In genomic region chr5:36597653-36598052, GRCm38 (mm10) we compare ENCODE assay signal across 8 mouse cellular contexts. TPM values are rescaled to one million over a fixed set of nuclear protein-coding genes. Genes with fewer than 3 reads are reported as not detected.
DNase-seq lines count a peak whose midpoint lies in the region; ATAC-seq and TF ChIP-seq lines count a peak whose summit lies in the region.

No protein-coding gene starts in this region.

- ATAC-seq in hindbrain, embryonic 14.5 days (ENCODE audit: low FRiP score) = no peak

- H3K79me2 ChIP-seq in CH12.LX (replicated peaks; ENCODE audit: control insufficient read depth, extremely low read depth, insufficient read depth, poor library complexity, severe bottlenecking) = no peaks in the 10 kb centered on the region

- TF ChIP-seq EP300 in CH12.LX (IDR thresholded peaks at IDR 0.05; ENCODE audit: low read length) = no peak

- peaks cover 4% of the 10 kb centered on the region; the same call in 1 of the 2 replicates for H3K4me1 ChIP-seq in hindbrain, embryonic 10.5 days (replicated peaks)
- H3K4me1 ChIP-seq in hindbrain, embryonic 14.5 days (replicated peaks; ENCODE audit: control insufficient read depth, insufficient read depth, low read length) = no peaks in the 10 kb centered on the region
- peaks cover 0 to 17% of the 10 kb centered on the region in 2 experiments; a peak in 2 of 4 replicates for H3K4me1 ChIP-seq in CH12.LX (ENCODE audit: control insufficient read depth in 1 of 2, insufficient read depth in 2 of 2)

- TF ChIP-seq POLR2A in CH12.LX (IDR thresholded peaks at IDR 0.05; ENCODE audit: low read depth, low read length) = no peak

- peak; percentile 18 for TF ChIP-seq RAD21 in CH12.LX (IDR thresholded peaks at IDR 0.05; ENCODE audit: low read depth, low read length)

- in situ Hi-C loops in CH12.LX (cut with MboI; ENCODE audit: low pct_ligation_motif_present, low pct_unique_long_range_greater_than_20kb, low sequenced_read_pairs) = no loop called here

- H3K27ac ChIP-seq in hindbrain, embryonic 10.5 days = no peak overlapping the region
- H3K27ac ChIP-seq in hindbrain, embryonic 14.5 days = no peak overlapping the region
- no peak overlapping the region for H3K27ac ChIP-seq in CH12.LX (ENCODE audit: insufficient read depth, low read depth)

- H3K36me3 ChIP-seq in hindbrain, embryonic 10.5 days = peaks cover 44% of the 10 kb centered on the region
- H3K36me3 ChIP-seq in hindbrain, embryonic 14.5 days (replicated peaks; ENCODE audit: control insufficient read depth, insufficient read depth) = peaks cover 39% of the 10 kb centered on the region
- peaks cover 19 to 43% of the 10 kb centered on the region in 2 experiments for H3K36me3 ChIP-seq in CH12.LX (replicated peaks in 1 of 2; ENCODE audit: control insufficient read depth in 1 of 2, insufficient read depth in 1 of 2, low read length in 1 of 2)

- H3K9ac ChIP-seq in hindbrain, embryonic 14.5 days = no peak overlapping the region
- no peak overlapping the region for H3K9ac ChIP-seq in CH12.LX (ENCODE audit: insufficient read depth, low read depth)

- peak in 1 of 2 experiments; percentile 57; a peak in 2 of 4 replicates for TF ChIP-seq CTCF in CH12.LX (conservative IDR thresholded peaks at IDR 0.05 in 1 of 2, IDR thresholded peaks at IDR 0.05 in 1 of 2; ENCODE audit: low read depth in 2 of 2, low read length in 2 of 2)

- DNase-seq in hindbrain, embryonic 10.5 days (ENCODE audit: low spot score) = peak; percentile 15
- DNase-seq in hindbrain, embryonic 14.5 days (ENCODE audit: low spot score) = no peak
- DNase-seq in CH12.LX (ENCODE audit: extremely low read depth) (no peak), MN1 (ENCODE audit: low spot score) (peak; percentile 68), liver (peak; percentile 33)
- DNase-seq in thymus, postnatal 25 days = no peak
- no peak for DNase-seq in left cerebral cortex, postnatal 14 days (ENCODE audit: low spot score in 2 of 2)
- DNase-seq in layer of hippocampus, postnatal 36 days = no peak

- H3K27me3 ChIP-seq in hindbrain, embryonic 10.5 days (ENCODE audit: insufficient read depth, poor library complexity, severe bottlenecking) = no peaks in the 10 kb centered on the region
- H3K27me3 ChIP-seq in hindbrain, embryonic 14.5 days (ENCODE audit: control insufficient read depth, insufficient read depth, low read length) = no peaks in the 10 kb centered on the region
- no peaks in the 10 kb centered on the region for H3K27me3 ChIP-seq in CH12.LX (replicated peaks)

- H3K9me3 ChIP-seq in hindbrain, embryonic 10.5 days = no peaks in the 10 kb centered on the region
- no peaks in the 10 kb centered on the region for H3K9me3 ChIP-seq in hindbrain, embryonic 14.5 days (ENCODE audit: control insufficient read depth, low read length)
- H3K9me3 ChIP-seq in CH12.LX (replicated peaks; ENCODE audit: low read length) = no peaks in the 10 kb centered on the region

- no peak overlapping the region for H3K4me2 ChIP-seq in hindbrain, embryonic 14.5 days (replicated peaks)
- no peak overlapping the region for H3K4me2 ChIP-seq in CH12.LX (ENCODE audit: insufficient read depth, low read depth, poor library complexity, severe bottlenecking)

- intact Hi-C loops in left cerebral cortex, postnatal 14 days (cut with DNase I) = no loop called here

- 35% methylated on average over 4 of the region's 4 CpGs for WGBS in hindbrain, embryonic 10.5 days
- WGBS in hindbrain, embryonic 14.5 days = 38% methylated on average over 4 of the region's 4 CpGs

- H3K4me3 ChIP-seq in hindbrain, embryonic 10.5 days = no peak overlapping the region
- no peak overlapping the region for H3K4me3 ChIP-seq in hindbrain, embryonic 14.5 days (replicated peaks; ENCODE audit: low read length)
- no peak overlapping the region for H3K4me3 ChIP-seq in CH12.LX (replicated peaks in 1 of 3; ENCODE audit: low read depth in 2 of 3, low read length in 2 of 3, poor library complexity in 1 of 3)

- dilution Hi-C loops in CH12.LX (cut with MboI; ENCODE audit: extremely low pct_ligation_motif_present, extremely low pct_unique_long_range_greater_than_20kb, low sequenced_read_pairs) = no loop called here

TF ChIP-seq in CH12.LX, 34 proteins besides CTCF, POLR2A, EP300 and RAD21:
- TF ChIP-seq PAX5 (IDR thresholded peaks at IDR 0.05; ENCODE audit: low read length) (no peak), SMC3 (IDR thresholded peaks at IDR 0.05; ENCODE audit: low read depth, low read length) (peak; percentile 51)

RNA-seq across cellular contexts. Expression of gene Tbc1d14, which starts 4.6 kb away (rescaled TPM):
- 37.1 and 44.4 TPM in 2 replicates for polyA plus RNA-seq in hindbrain, embryonic 10.5 days (2016; fragmentation: Nextera tagmentation; extraction: Ambion mirVana)
- polyA plus RNA-seq in hindbrain, embryonic 14.5 days (2014; fragmentation: Nextera tagmentation; extraction: Ambion mirVana) = 74.2 and 76.6 TPM in 2 replicates
- 8.5 and 10.1 TPM in 2 replicates for total RNA-seq in CH12.LX (2012; rRNA removed)
- 4.4 and 5.7 TPM in 2 replicates for total RNA-seq in CH12.LX (2014; rRNA removed)
- 24.4 and 29.1 TPM in 2 replicates for polyA plus RNA-seq in CH12.LX (2012; ENCODE audit: insufficient read length, low read depth)
- 10 to 100 TPM; 77.9 to 82.0 TPM for total RNA-seq in left cerebral cortex, postnatal 14 days (2021)
- total RNA-seq in layer of hippocampus, postnatal 36 days (2021) = 10 to 100 TPM; 88.6 to 95.7 TPM

Comparison
In these comparisons a context has a peak if more than half of its experiments do, and no peak if none do; other contexts are left out.
1. DNase-seq: peak in hindbrain, embryonic 10.5 days (single experiment), MN1 (single experiment) and liver (single experiment); none in hindbrain, embryonic 14.5 days (single experiment), CH12.LX (single experiment), thymus, postnatal 25 days (single experiment), left cerebral cortex, postnatal 14 days (0 of 2) and layer of hippocampus, postnatal 36 days (0 of 2).
2. RNA of gene Tbc1d14, which starts 4.6 kb away (total RNA-seq): 88.6 to 95.7 TPM in layer of hippocampus, postnatal 36 days and 77.9 to 82.0 TPM in left cerebral cortex, postnatal 14 days; 4.4 to 10.1 TPM in CH12.LX; every median in the first group is over 4 times any median in the second.